Mouse (Mus musculus) E14TG2a.4 (cell line): ENCODE data around the gene Olfr193.

Experiments
- CTCF ChIP-seq: conservative IDR thresholded peaks from 2 replicates; pipeline ENCODE4 v1.5.1; 2014; ENCODE audit warnings: low read length
- NANOG ChIP-seq: IDR thresholded peaks from 2 replicates; pipeline ENCODE4 v1.6.1; 2014; ENCODE audit warnings: borderline replicate concordance, low read length, mixed read lengths

DNA sequence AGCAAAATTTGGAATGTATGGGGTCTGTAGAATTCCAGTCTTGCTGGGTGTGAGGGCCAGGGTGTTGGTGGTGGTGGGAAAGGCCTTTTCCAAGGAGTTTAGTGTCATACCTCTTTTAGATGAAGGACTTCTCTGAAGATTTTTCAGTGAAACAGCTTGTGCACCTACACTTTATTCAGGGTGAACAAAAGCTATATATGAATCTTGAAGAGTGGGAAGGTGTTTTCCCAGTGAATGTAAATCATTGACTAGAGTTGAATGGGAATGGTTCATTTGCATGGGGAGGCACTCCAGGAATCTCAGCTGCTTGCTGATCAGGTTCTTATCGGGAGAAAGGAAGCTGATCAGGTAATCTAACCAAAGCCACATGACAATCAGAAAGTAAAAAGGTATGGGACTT is 19.1 kb upstream of the Olfr193 start:
- TF ChIP-seq CTCF (no peak), NANOG (no peak)
